Mouse (Mus musculus): ENCODE results near the gene Tctex1d4. TPM values are rescaled to one million over a fixed set of nuclear protein-coding genes. Genes with fewer than 3 reads are reported as not detected.

Tctex1d4 gene
- polyA plus RNA-seq, 1 experiment from 2014 or later: not detected

GRCm38 (mm10) chr4:117105127-117105526 lies 21.5 kb upstream of the Tctex1d4 start:
- Histone ChIP-seq H3K27me3 (ENCODE audit: low read depth, poor library complexity, severe bottlenecking) (peaks cover 8% of the 10 kb centered on the region), H3K9me3 (replicated peaks) (no peaks in the 10 kb centered on the region), H3K4me3 (no peak overlapping the region), H3K4me1 (peaks cover 17% of the 10 kb centered on the region), H3K27ac (replicated peaks) (no peak overlapping the region; the same call in 1 of the 2 replicates), H3K36me3 (peaks cover 95% of the 10 kb centered on the region)
- no peak for DNase-seq (ENCODE audit: low spot score)
- WGBS: 81% methylated on average over 10 of the region's 10 CpGs

GRCm38 (mm10) chr4:117107813-117108523 lies 18.6 kb upstream of the Tctex1d4 start:
- 92% methylated on average over 18 of the region's 18 CpGs for WGBS
- Histone ChIP-seq H3K36me3 (peaks cover 95% of the 10 kb centered on the region), H3K4me3 (no peak overlapping the region)

GRCm38 (mm10) chr4:117108524-117108849 lies 18.1 kb upstream of the Tctex1d4 start:
- no peaks in the 10 kb centered on the region for H3K27me3 ChIP-seq (ENCODE audit: low read depth, poor library complexity, severe bottlenecking)
- H3K36me3 ChIP-seq: peaks cover 96% of the 10 kb centered on the region
- no peak overlapping the region for H3K27ac ChIP-seq (replicated peaks)
- peaks cover 9% of the 10 kb centered on the region for H3K4me1 ChIP-seq
- WGBS: 98% methylated on average over 6 of the region's 6 CpGs
- H3K4me3 ChIP-seq: no peak overlapping the region
- no peak for DNase-seq (ENCODE audit: low spot score)
- no peaks in the 10 kb centered on the region for H3K9me3 ChIP-seq (replicated peaks)

More at GRCm38 (mm10) chr4:117107813-117108523, 18.6 kb upstream of the Tctex1d4 start:
- H3K9me3 ChIP-seq (replicated peaks): no peaks in the 10 kb centered on the region
- DNase-seq (ENCODE audit: low spot score): no peak
- H3K4me1 ChIP-seq: peaks cover 9% of the 10 kb centered on the region
- H3K27me3 ChIP-seq (ENCODE audit: low read depth, poor library complexity, severe bottlenecking): no peaks in the 10 kb centered on the region
- H3K27ac ChIP-seq (replicated peaks): no peak overlapping the region

- H3K4me1 ChIP-seq: peaks cover 9% of the 10 kb centered on the region
- WGBS: 92% methylated on average over 25 of the region's 25 CpGs
- no peaks in the 10 kb centered on the region for H3K9me3 ChIP-seq (replicated peaks)
- no peaks in the 10 kb centered on the region for H3K27me3 ChIP-seq (ENCODE audit: low read depth, poor library complexity, severe bottlenecking)
- H3K36me3 ChIP-seq: peaks cover 96% of the 10 kb centered on the region
- DNase-seq (ENCODE audit: low spot score): no peak
- H3K27ac ChIP-seq (replicated peaks): peak overlapping the region; percentile 46; the same call in 1 of the 2 replicates
- no peak overlapping the region for H3K4me3 ChIP-seq
These were observed 17.3 kb upstream of the Tctex1d4 start for GRCm38 (mm10) chr4:117109330-117109729.

- 93% methylated on average over 13 of the region's 13 CpGs for WGBS
- H3K27me3 ChIP-seq (ENCODE audit: low read depth, poor library complexity, severe bottlenecking): no peaks in the 10 kb centered on the region
- H3K4me1 ChIP-seq: peaks cover 6% of the 10 kb centered on the region
- no peak overlapping the region for H3K4me3 ChIP-seq
- no peaks in the 10 kb centered on the region for H3K9me3 ChIP-seq (replicated peaks)
- H3K27ac ChIP-seq (replicated peaks): no peak overlapping the region
- peaks cover 95% of the 10 kb centered on the region for H3K36me3 ChIP-seq
- DNase-seq (ENCODE audit: low spot score): no peak
These were observed 16.3 kb upstream of the Tctex1d4 start for GRCm38 (mm10) chr4:117110249-117110648.

- no peaks in the 10 kb centered on the region for H3K9me3 ChIP-seq (replicated peaks)
- no peaks in the 10 kb centered on the region for H3K4me1 ChIP-seq
- no peaks in the 10 kb centered on the region for H3K27me3 ChIP-seq (ENCODE audit: low read depth, poor library complexity, severe bottlenecking)
- no peak overlapping the region for H3K4me3 ChIP-seq
- H3K27ac ChIP-seq (replicated peaks): no peak overlapping the region; the same call in 1 of the 2 replicates
- no peak for DNase-seq (ENCODE audit: low spot score)
- WGBS: 93% methylated on average over 11 of the region's 11 CpGs
- H3K36me3 ChIP-seq: peaks cover 95% of the 10 kb centered on the region
These were observed 15.6 kb upstream of the Tctex1d4 start for GRCm38 (mm10) chr4:117110985-117111384.

GRCm38 (mm10) chr4:117113237-117113636 lies 13.4 kb upstream of the Tctex1d4 start:
- 67% methylated on average over 1 of the region's 1 CpGs for WGBS
- DNase-seq (ENCODE audit: low spot score): no peak
- Histone ChIP-seq H3K9me3 (replicated peaks) (no peaks in the 10 kb centered on the region), H3K4me3 (no peak overlapping the region), H3K4me1 (no peaks in the 10 kb centered on the region), H3K36me3 (peaks cover 79% of the 10 kb centered on the region), H3K27me3 (ENCODE audit: low read depth, poor library complexity, severe bottlenecking) (no peaks in the 10 kb centered on the region), H3K27ac (replicated peaks) (no peak overlapping the region)

GRCm38 (mm10) chr4:117115592-117115991 lies 11.0 kb upstream of the Tctex1d4 start:
- peaks cover 56% of the 10 kb centered on the region for H3K36me3 ChIP-seq
- no peaks in the 10 kb centered on the region for H3K9me3 ChIP-seq (replicated peaks)
- H3K27me3 ChIP-seq (ENCODE audit: low read depth, poor library complexity, severe bottlenecking): no peaks in the 10 kb centered on the region
- no peak overlapping the region for H3K4me3 ChIP-seq
- peaks cover 8% of the 10 kb centered on the region for H3K4me1 ChIP-seq
- WGBS: 92% methylated on average over 5 of the region's 5 CpGs
- H3K27ac ChIP-seq (replicated peaks): no peak overlapping the region
- DNase-seq (ENCODE audit: low spot score): no peak

- H3K27me3 ChIP-seq (ENCODE audit: low read depth, poor library complexity, severe bottlenecking): no peaks in the 10 kb centered on the region
- no peak for DNase-seq (ENCODE audit: low spot score)
- peaks cover 35% of the 10 kb centered on the region for H3K36me3 ChIP-seq
- 95% methylated on average over 7 of the region's 7 CpGs for WGBS
- no peak overlapping the region for H3K4me3 ChIP-seq
- H3K4me1 ChIP-seq: peaks cover 20% of the 10 kb centered on the region
- no peaks in the 10 kb centered on the region for H3K9me3 ChIP-seq (replicated peaks)
- H3K27ac ChIP-seq (replicated peaks): no peak overlapping the region
These were observed 8.7 kb upstream of the Tctex1d4 start for GRCm38 (mm10) chr4:117117931-117118330.

GRCm38 (mm10) chr4:117119636-117120035 lies 7.0 kb upstream of the Tctex1d4 start:
- H3K4me3 ChIP-seq: peak overlapping the region; percentile 83
- H3K27ac ChIP-seq (replicated peaks): peak overlapping the region; percentile 93
- H3K27me3 ChIP-seq (ENCODE audit: low read depth, poor library complexity, severe bottlenecking): no peaks in the 10 kb centered on the region
- DNase-seq (ENCODE audit: low spot score): no peak
- H3K36me3 ChIP-seq: peaks cover 18% of the 10 kb centered on the region
- peaks cover 33% of the 10 kb centered on the region for H3K4me1 ChIP-seq
- WGBS: 81% methylated on average over 5 of the region's 5 CpGs
- no peaks in the 10 kb centered on the region for H3K9me3 ChIP-seq (replicated peaks)

GRCm38 (mm10) chr4:117120052-117120444 lies 6.5 kb upstream of the Tctex1d4 start:
- Histone ChIP-seq H3K4me3 (peak overlapping the region; percentile 83), H3K27ac (replicated peaks) (peak overlapping the region; percentile 93), H3K4me1 (peaks cover 37% of the 10 kb centered on the region), H3K9me3 (replicated peaks) (no peaks in the 10 kb centered on the region), H3K27me3 (ENCODE audit: low read depth, poor library complexity, severe bottlenecking) (no peaks in the 10 kb centered on the region), H3K36me3 (peaks cover 13% of the 10 kb centered on the region)
- 7% methylated on average over 10 of the region's 10 CpGs for whole genome bisulfite sequencing
- DNase-seq (ENCODE audit: low spot score): no peak

GRCm38 (mm10) chr4:117120445-117121414 lies 5.9 kb upstream of the Tctex1d4 start:
- DNase-seq (ENCODE audit: low spot score): peak; percentile 95
- peaks cover 44% of the 10 kb centered on the region for H3K4me1 ChIP-seq
- H3K9me3 ChIP-seq (replicated peaks): no peaks in the 10 kb centered on the region
- H3K27ac ChIP-seq (replicated peaks): peak overlapping the region; percentile 93
- under 1% methylated on average over 69 of the region's 69 CpGs for WGBS
- H3K36me3 ChIP-seq: peaks cover 7% of the 10 kb centered on the region
- H3K27me3 ChIP-seq (ENCODE audit: low read depth, poor library complexity, severe bottlenecking): no peaks in the 10 kb centered on the region
- H3K4me3 ChIP-seq: peak overlapping the region; percentile 83

- H3K27me3 ChIP-seq (ENCODE audit: low read depth, poor library complexity, severe bottlenecking): no peaks in the 10 kb centered on the region
- no peak for DNase-seq (ENCODE audit: low spot score)
- 91% methylated on average over 4 of the region's 4 CpGs for WGBS
- H3K9me3 ChIP-seq (replicated peaks): no peaks in the 10 kb centered on the region
- H3K36me3 ChIP-seq: 0 out of 2 replicates have a peak, but pooled peaks cover 2% of the 10 kb centered on the region
- no peak overlapping the region for H3K4me3 ChIP-seq
- no peak overlapping the region for H3K27ac ChIP-seq (replicated peaks)
- peaks cover 55% of the 10 kb centered on the region for H3K4me1 ChIP-seq
These were observed 4.4 kb upstream of the Tctex1d4 start for GRCm38 (mm10) chr4:117122209-117122608.
